Mouse (Mus musculus) CH12.LX (cell line): ENCODE measurements around the gene Rhoq. TPM values are rescaled to one million over a fixed set of nuclear protein-coding genes. Genes with fewer than 3 reads are reported as not detected.

Source experiments
- DNase-seq: peaks from one replicate; pipeline ENCODE4 v3.0.0-alpha.2; 2013; ENCODE audit errors: extremely low read depth
- H3K27ac ChIP-seq: 2 replicates; pipeline ENCODE4 v1.5.1; 2012; ENCODE audit warnings: low read depth, mild to moderate bottlenecking, control low read depth, moderate library complexity; ENCODE audit not compliant: insufficient read depth
- H3K27me3 ChIP-seq: replicated peaks from 2 replicates; pipeline ENCODE3; 2012; ENCODE audit warnings: inconsistent platforms
- H3K36me3 ChIP-seq, 2 experiments: replicated peaks in 1 of 2; 2 replicates each; pipeline versions ENCODE3 to v1.6.1; 2012; ENCODE audit warnings: inconsistent platforms in 1 of 2, low read length in 1 of 2, mild to moderate bottlenecking in 1 of 2, mixed read lengths in 1 of 2, moderate library complexity in 1 of 2; ENCODE audit not compliant: control insufficient read depth in 1 of 2, insufficient read depth in 1 of 2
- H3K4me1 ChIP-seq, 2 experiments: 2 replicates each; pipeline ENCODE4 v1.6.1; 2012; ENCODE audit warnings: inconsistent platforms in 1 of 2, moderate library complexity in 1 of 2; ENCODE audit not compliant: insufficient read depth in 2 of 2, control insufficient read depth in 1 of 2
- H3K4me2 ChIP-seq: 2 replicates; pipeline ENCODE4 v1.6.1; 2012; ENCODE audit warnings: low read depth, mild to moderate bottlenecking, control low read depth; ENCODE audit not compliant: poor library complexity, insufficient read depth, severe bottlenecking
- H3K4me3 ChIP-seq, 3 experiments: fragments of 150-350 bp in 1 of 3; sonication (generic) in 1 of 3; replicated peaks in 1 of 3; 2 replicates each; pipeline versions ENCODE3 to v1.5.1; 2011 to 2012; ENCODE audit warnings: low read depth in 2 of 3, low read length in 2 of 3, mild to moderate bottlenecking in 2 of 3, moderate library complexity in 2 of 3, control low read depth in 1 of 3, improper control_type of control experiment in 1 of 3, inconsistent platforms in 1 of 3, mixed read lengths in 1 of 3; ENCODE audit not compliant: poor library complexity in 1 of 3
- H3K79me2 ChIP-seq: replicated peaks from 2 replicates; pipeline ENCODE4 v1.6.1; 2012; ENCODE audit warnings: mild to moderate bottlenecking, moderate library complexity; ENCODE audit not compliant: control insufficient read depth, poor library complexity, insufficient read depth, severe bottlenecking; ENCODE audit errors: extremely low read depth
- H3K9ac ChIP-seq: 2 replicates; pipeline ENCODE4 v1.6.1; 2012; ENCODE audit warnings: low read depth, mild to moderate bottlenecking, control low read depth, moderate library complexity; ENCODE audit not compliant: insufficient read depth
- H3K9me3 ChIP-seq: replicated peaks from 2 replicates; pipeline ENCODE3; 2012; ENCODE audit warnings: low read length, inconsistent platforms, mixed read lengths
- BHLHE40 ChIP-seq: IDR thresholded peaks from 2 replicates; pipeline ENCODE4 v1.6.1; 2011; ENCODE audit warnings: mild to moderate bottlenecking, low read depth, low read length, improper control_type of control experiment
- CTCF ChIP-seq, 2 experiments: IDR thresholded peaks in 1 of 2; conservative IDR thresholded peaks in 1 of 2; 2 replicates each; pipeline ENCODE4 v1.5.1; 2011 to 2012; ENCODE audit warnings: low read depth in 2 of 2, low read length in 2 of 2, improper control_type of control experiment in 1 of 2, inconsistent platforms in 1 of 2, mild to moderate bottlenecking in 1 of 2, moderate library complexity in 1 of 2
- IRF4 ChIP-seq: IDR thresholded peaks from 2 replicates; pipeline ENCODE4 v1.6.1; 2014; ENCODE audit warnings: low read depth, mild to moderate bottlenecking, inconsistent platforms, low read length, improper control_type of control experiment
- JUND ChIP-seq: conservative IDR thresholded peaks from 2 replicates; pipeline ENCODE4 v1.6.1; 2011; ENCODE audit warnings: low read depth, low read length, improper control_type of control experiment
- KAT2A ChIP-seq: IDR thresholded peaks from 2 replicates; pipeline ENCODE4 v1.6.1; 2012; ENCODE audit warnings: low read length, improper control_type of control experiment, inconsistent platforms; ENCODE audit not compliant: insufficient replicate concordance
- MAFK ChIP-seq: IDR thresholded peaks from 2 replicates; pipeline ENCODE4 v1.6.1; 2011; ENCODE audit warnings: low read length, improper control_type of control experiment; ENCODE audit not compliant: insufficient replicate concordance
- MAX ChIP-seq: IDR thresholded peaks from 2 replicates; pipeline ENCODE4 v1.6.1; 2011; ENCODE audit warnings: low read length, improper control_type of control experiment
- MEF2A ChIP-seq: IDR thresholded peaks from 2 replicates; pipeline ENCODE4 v1.6.1; 2014; ENCODE audit warnings: low read depth, mild to moderate bottlenecking, inconsistent platforms, low read length, improper control_type of control experiment, borderline replicate concordance
- MXI1 ChIP-seq: IDR thresholded peaks from 2 replicates; pipeline ENCODE4 v1.6.1; 2011; ENCODE audit warnings: mild to moderate bottlenecking, low read depth, low read length, improper control_type of control experiment
- MYC ChIP-seq: IDR thresholded peaks from 2 replicates; pipeline ENCODE4 v1.6.1; 2011; ENCODE audit warnings: low read depth, mild to moderate bottlenecking, improper control_type of control experiment, low read length
- NELFE ChIP-seq: IDR thresholded peaks from 2 replicates; pipeline ENCODE4 v1.6.1; 2011; ENCODE audit warnings: low read depth, low read length, improper control_type of control experiment
- NRF1 ChIP-seq: IDR thresholded peaks from 2 replicates; pipeline ENCODE4 v1.6.1; 2014; ENCODE audit warnings: low read depth, mild to moderate bottlenecking, inconsistent platforms, low read length, improper control_type of control experiment, moderate library complexity
- POLR2AphosphoS2 ChIP-seq: IDR thresholded peaks from 2 replicates; pipeline ENCODE4 v1.6.1; 2011; ENCODE audit warnings: low read depth, low read length, improper control_type of control experiment
- RAD21 ChIP-seq: IDR thresholded peaks from 2 replicates; pipeline ENCODE4 v1.6.1; 2011; ENCODE audit warnings: low read depth, mild to moderate bottlenecking, low read length, improper control_type of control experiment, moderate library complexity
- SMC3 ChIP-seq: IDR thresholded peaks from 2 replicates; pipeline ENCODE4 v1.6.1; 2011; ENCODE audit warnings: low read depth, low read length, improper control_type of control experiment
- TBP ChIP-seq: conservative IDR thresholded peaks from 2 replicates; pipeline ENCODE4 v1.6.1; 2011; ENCODE audit warnings: low read depth, low read length, improper control_type of control experiment
- TCF12 ChIP-seq: IDR thresholded peaks from 2 replicates; pipeline ENCODE4 v1.6.1; 2014; ENCODE audit warnings: low read depth, mild to moderate bottlenecking, inconsistent platforms, low read length, improper control_type of control experiment
- ZC3H11A ChIP-seq: IDR thresholded peaks from 2 replicates; pipeline ENCODE4 v1.6.1; 2012; ENCODE audit warnings: low read depth, mild to moderate bottlenecking, inconsistent platforms, low read length, improper control_type of control experiment
- ZKSCAN1 ChIP-seq: IDR thresholded peaks from 2 replicates; pipeline ENCODE4 v1.6.1; 2012; ENCODE audit warnings: low read depth, inconsistent platforms, low read length, improper control_type of control experiment, borderline replicate concordance
- dilution Hi-C: fragments of 300-500 bp; cut with MboI; formaldehyde crosslinking; loops from 2 replicates; pipeline ENCODE4 v1.14.3; 2020; ENCODE audit warnings: low sequenced_read_pairs; ENCODE audit not compliant: extremely low pct_unique_long_range_greater_than_20kb, extremely low pct_ligation_motif_present
- in situ Hi-C: fragments of 300-500 bp; cut with MboI; formaldehyde crosslinking; loops from 3 replicates; pipeline ENCODE4 v1.14.3; 2019; ENCODE audit warnings: low sequenced_read_pairs, low pct_ligation_motif_present, low pct_unique_long_range_greater_than_20kb, mixed read lengths
- polyA plus RNA-seq: library from polyadenylated mRNA; unstranded; fragments of >175 nt; gene quantifications from 2 replicates; pipeline ENCODE4 v1.2.1, GENCODE M21; 2012; ENCODE audit warnings: low read depth; ENCODE audit not compliant: insufficient read length
- total RNA-seq, 2 experiments: library from RNA; depleted of rRNA; stranded (reverse); fragments of 300-350 nt in 1 of 2; fragments of >200 nt in 1 of 2; gene quantifications; 2 replicates each; pipeline ENCODE4 v1.2.3; 2012 to 2014

Gene Rhoq
- total and polyA plus RNA-seq, 3 experiments, result 18.8 to 24.4 (median 23.2) TPM

- H3K79me2 ChIP-seq, result no peaks in the 10 kb centered on the region
- no peak overlapping the region for H3K27ac ChIP-seq
- dilution Hi-C loops (no loop called here), in situ Hi-C loops (loop anchor here (5.0 to 25.0 kb wide), 2 partner anchors 127 to 557 kb away; partner anchors contain the start of gene Tmem247)
- H3K27me3 ChIP-seq, result no peaks in the 10 kb centered on the region
- TF ChIP-seq TBP (no peak), JUND (0 out of 2 replicates have a peak, but pooled peaks have one; percentile 42), RAD21 (peak; percentile 92), ZKSCAN1 (no peak), MAX (peak; percentile 32; the same call in 1 of the 2 replicates), MXI1 (no peak), NELFE (peak; percentile 83; the same call in 1 of the 2 replicates), IRF4 (peak; percentile 71; the same call in 1 of the 2 replicates), NRF1 (no peak), MAFK (peak; percentile 25; the same call in 1 of the 2 replicates), SMC3 (peak; percentile 100), POLR2AphosphoS2 (no peak), BHLHE40 (peak; percentile 22; the same call in 1 of the 2 replicates), KAT2A (no peak), TCF12 (0 out of 2 replicates have a peak, but pooled peaks have one; percentile 8), MYC (peak; percentile 73; the same call in 1 of the 2 replicates), CTCF (conservative IDR thresholded peaks at IDR 0.05 in 1 of 2, IDR thresholded peaks at IDR 0.05 in 1 of 2; ENCODE audit: low read depth in 2 of 2, low read length in 2 of 2) (peak; percentile 90 to 100), MEF2A (peak; percentile 67), ZC3H11A (peak; percentile 95)
- H3K4me2 ChIP-seq, result peak overlapping the region; percentile 33; the same call in 1 of the 2 replicates
- H3K4me1 ChIP-seq, result 0 out of 4 replicates have a peak, but pooled peaks cover 0 to 2% of the 10 kb centered on the region in 2 experiments
- no peak overlapping the region for H3K4me3 ChIP-seq
- no peaks in the 10 kb centered on the region for H3K9me3 ChIP-seq
- peak overlapping the region; percentile 36; the same call in 1 of the 2 replicates for H3K9ac ChIP-seq
- no peaks in the 10 kb centered on the region for H3K36me3 ChIP-seq
- peak; percentile 92 for DNase-seq
Observed at GRCm38 (mm10) chr17:87044364-87044763, 81.5 kb downstream of the Rhoq start.

- Histone ChIP-seq H3K4me2 (no peak overlapping the region), H3K4me1 (0 out of 4 replicates have a peak, but pooled peaks cover 0 to 5% of the 10 kb centered on the region in 2 experiments), H3K27me3 (peaks cover 1% of the 10 kb centered on the region), H3K9me3 (no peaks in the 10 kb centered on the region), H3K79me2 (no peaks in the 10 kb centered on the region), H3K27ac (no peak overlapping the region), H3K4me3 (no peak overlapping the region), H3K9ac (no peak overlapping the region), H3K36me3 (no peaks in the 10 kb centered on the region)
- in situ Hi-C loops, result loop anchor here (5.0 to 25.0 kb wide), 2 partner anchors 127 to 557 kb away; partner anchors contain the start of gene Tmem247
- no peak for TF ChIP-seq MEF2A
- dilution Hi-C loops, result no loop called here
- DNase-seq, result no peak
Observed at GRCm38 (mm10) chr17:87044796-87045195, 81.9 kb downstream of the Rhoq start.

Other genes with a start within 250 kb of the Rhoq start
- 0.08 and 0.17 TPM in 2 replicates for gene Epas1, start 209.4 kb upstream of the Rhoq start, total RNA-seq (2012; rRNA removed)
- gene Epas1, start 209.4 kb upstream of the Rhoq start, total RNA-seq (2014; rRNA removed), result 0.07 and 0.11 TPM in 2 replicates
- 0.14 and 0.16 TPM in 2 replicates for gene Epas1, start 209.4 kb upstream of the Rhoq start, polyA plus RNA-seq
- gene Tmem247, start 45.7 kb upstream of the Rhoq start, total RNA-seq (2012; rRNA removed), result not detected in 2 replicates
- gene Tmem247, start 45.7 kb upstream of the Rhoq start, total RNA-seq (2014; rRNA removed), result not detected in 2 replicates
- not detected in 2 replicates for gene Tmem247, start 45.7 kb upstream of the Rhoq start, polyA plus RNA-seq
- gene Atp6v1e2, start 15.2 kb upstream of the Rhoq start, total RNA-seq (2012; rRNA removed), result not detected in 2 replicates
- not detected in 2 replicates for gene Atp6v1e2, start 15.2 kb upstream of the Rhoq start, total RNA-seq (2014; rRNA removed)
- not detected in 2 replicates for gene Atp6v1e2, start 15.2 kb upstream of the Rhoq start, polyA plus RNA-seq
- 33.6 and 38.3 TPM in 2 replicates for gene Pigf, start 62.3 kb downstream of the Rhoq start, total RNA-seq (2012; rRNA removed)
- 70.8 and 73.0 TPM in 2 replicates for gene Pigf, start 62.3 kb downstream of the Rhoq start, total RNA-seq (2014; rRNA removed)
- 34.4 and 37.6 TPM in 2 replicates for gene Pigf, start 62.3 kb downstream of the Rhoq start, polyA plus RNA-seq
- gene Cript, start 62.5 kb downstream of the Rhoq start, total RNA-seq (2012; rRNA removed), result 18.4 and 20.4 TPM in 2 replicates
- 43.1 and 47.7 TPM in 2 replicates for gene Cript, start 62.5 kb downstream of the Rhoq start, total RNA-seq (2014; rRNA removed)
- 31.4 and 34.8 TPM in 2 replicates for gene Cript, start 62.5 kb downstream of the Rhoq start, polyA plus RNA-seq
- 0.50 and 0.85 TPM in 2 replicates for gene Socs5, start 144.6 kb downstream of the Rhoq start, total RNA-seq (2012; rRNA removed)
- gene Socs5, start 144.6 kb downstream of the Rhoq start, total RNA-seq (2014; rRNA removed), result 0.52 and 0.55 TPM in 2 replicates
- gene Socs5, start 144.6 kb downstream of the Rhoq start, polyA plus RNA-seq, result 0.80 and 0.86 TPM in 2 replicates